Mouse (Mus musculus): ENCODE results near the gene Heatr1. TPM values are rescaled to one million over a fixed set of nuclear protein-coding genes. Genes with fewer than 3 reads are reported as not detected.
"Not testable (repeated sequence)": the region's sequence is repeated elsewhere in the genome, so short reads cannot be mapped to it uniquely, and the experiment has no call there.

The Heatr1 gene
- polyA plus RNA-seq, 1 experiment from 2014 or later = 35.9 TPM

DNA sequence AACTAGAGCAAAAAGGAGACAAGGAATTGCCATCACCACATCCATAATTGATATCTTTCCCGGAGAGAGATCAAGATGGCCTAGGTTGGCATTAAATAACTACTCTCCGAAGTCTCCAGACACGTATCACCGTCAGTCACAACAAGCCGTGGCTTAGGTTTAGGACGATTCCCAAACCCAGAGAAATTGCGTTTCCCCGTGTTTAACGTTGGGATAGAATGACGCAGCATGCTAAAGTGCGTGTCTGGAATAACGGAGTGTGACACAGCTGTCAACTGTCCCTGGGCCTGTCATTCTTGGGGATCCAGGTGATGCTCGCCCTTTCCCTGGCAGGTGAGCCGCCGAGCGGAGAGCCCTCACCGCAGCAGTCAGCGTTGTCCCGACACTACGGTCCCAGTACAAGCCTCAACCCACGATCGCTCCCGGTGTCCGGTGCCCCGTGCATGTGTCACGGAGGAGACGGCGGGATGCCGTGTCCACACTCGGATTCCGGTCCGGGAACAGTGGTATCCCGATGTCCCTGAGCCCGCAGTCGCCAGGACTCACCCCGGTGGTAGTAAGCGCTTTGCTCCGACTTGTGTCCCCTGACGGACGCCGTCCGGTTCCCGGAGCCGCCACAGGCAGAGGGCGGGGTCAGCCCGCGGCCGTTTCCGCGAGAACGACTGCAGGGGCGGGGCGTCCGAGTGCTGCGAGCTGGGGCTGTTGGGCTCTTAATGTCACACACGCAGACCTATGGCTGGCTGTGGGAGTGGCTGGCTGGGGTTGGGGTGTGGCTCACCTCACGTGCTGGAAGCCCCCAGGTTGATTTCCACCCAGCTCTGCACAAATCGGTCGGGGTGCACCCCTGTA is 66.3 kb downstream of the Heatr1 start:
- no peaks in the 10 kb centered on the region for H3K36me3 ChIP-seq (ENCODE audit: control insufficient read depth, insufficient read depth, low read length)
- ATAC-seq (ENCODE audit: insufficient read depth, low FRiP score, low TSS enrichment) (peak; percentile 97), DNase-seq (ENCODE audit: low spot score) (peak; percentile 92)
- peak overlapping the region; percentile 73 for H3K4me3 ChIP-seq (ENCODE audit: low read depth, low read length)
- peak overlapping the region; percentile 59 for H3K9ac ChIP-seq (ENCODE audit: low read length)
- H3K4me2 ChIP-seq (ENCODE audit: low read depth) = peak overlapping the region; percentile 69
- H3K9me3 ChIP-seq (ENCODE audit: control insufficient read depth, low read length) = no peaks in the 10 kb centered on the region
- H3K27me3 ChIP-seq (ENCODE audit: control insufficient read depth, insufficient read depth, low read length) = no peaks in the 10 kb centered on the region
- WGBS = 1% methylated on average over 58 of the region's 59 CpGs
- no peaks in the 10 kb centered on the region for H3K4me1 ChIP-seq (ENCODE audit: control insufficient read depth, insufficient read depth, low read length)
- H3K27ac ChIP-seq (ENCODE audit: low read depth, low read length) = no peak overlapping the region

DNA sequence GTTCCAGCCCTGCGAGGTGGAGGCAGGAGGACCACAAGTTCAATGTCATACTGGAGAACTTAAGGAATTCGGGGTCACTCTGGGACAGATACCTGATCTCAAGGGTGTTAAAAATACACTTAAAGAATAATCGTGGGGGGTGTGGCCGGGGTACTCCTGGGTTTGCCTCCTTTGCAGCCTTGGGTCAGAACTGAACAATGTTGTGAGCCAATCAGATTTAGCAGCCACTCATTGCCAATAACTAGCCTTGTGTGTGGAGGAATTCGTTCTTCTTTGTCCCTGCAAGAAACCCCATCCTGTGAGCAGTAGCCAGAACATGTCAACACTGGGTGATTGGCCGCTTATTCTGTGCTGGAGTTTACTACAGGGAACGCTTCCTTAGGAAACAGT is 66.9 kb downstream of the Heatr1 start:
- H3K9me3 ChIP-seq (ENCODE audit: control insufficient read depth, low read length) = no peaks in the 10 kb centered on the region
- H3K4me2 ChIP-seq (ENCODE audit: low read depth) = peak overlapping the region; percentile 69
- no peak for DNase-seq (ENCODE audit: low spot score)
- H3K36me3 ChIP-seq (ENCODE audit: control insufficient read depth, insufficient read depth, low read length) = no peaks in the 10 kb centered on the region
- H3K27ac ChIP-seq (ENCODE audit: low read depth, low read length) = no peak overlapping the region
- peak overlapping the region; percentile 59 for H3K9ac ChIP-seq (ENCODE audit: low read length)
- H3K4me3 ChIP-seq (ENCODE audit: low read depth, low read length) = peak overlapping the region; percentile 73
- WGBS = 3% methylated on average over 7 of the region's 7 CpGs
- no peaks in the 10 kb centered on the region for H3K27me3 ChIP-seq (ENCODE audit: control insufficient read depth, insufficient read depth, low read length)
- no peaks in the 10 kb centered on the region for H3K4me1 ChIP-seq (ENCODE audit: control insufficient read depth, insufficient read depth, low read length)
- ATAC-seq (ENCODE audit: insufficient read depth, low FRiP score, low TSS enrichment) = no peak; the same call in 1 of the 2 replicates

DNA sequence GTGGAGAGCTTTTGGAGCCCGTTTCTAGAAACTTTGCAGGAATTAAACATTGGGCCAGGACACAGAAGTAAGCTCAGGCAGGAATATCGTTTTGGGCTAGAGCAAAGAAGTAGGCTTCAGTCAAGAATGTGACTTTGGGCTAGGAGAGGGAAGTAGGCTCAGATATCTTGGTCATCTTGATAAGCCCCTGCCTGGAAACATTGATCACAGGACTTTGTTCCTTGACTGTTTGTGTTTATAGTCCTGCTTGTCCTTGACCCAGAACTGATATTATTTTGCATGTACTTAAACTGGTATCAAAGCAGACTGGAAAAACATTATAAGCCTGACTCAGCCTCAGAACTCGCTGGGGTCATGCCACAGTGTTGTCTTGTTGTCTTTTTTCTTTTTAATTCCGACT is 67.8 kb downstream of the Heatr1 start:
- H3K4me2 ChIP-seq (ENCODE audit: low read depth) = no peak overlapping the region
- H3K27ac ChIP-seq (ENCODE audit: low read depth, low read length) = no peak overlapping the region
- H3K36me3 ChIP-seq (ENCODE audit: control insufficient read depth, insufficient read depth, low read length) = no peaks in the 10 kb centered on the region
- H3K4me1 ChIP-seq (ENCODE audit: control insufficient read depth, insufficient read depth, low read length) = no peaks in the 10 kb centered on the region
- ATAC-seq (ENCODE audit: insufficient read depth, low FRiP score, low TSS enrichment) (no peak), DNase-seq (ENCODE audit: low spot score) (no peak)
- H3K9me3 ChIP-seq (ENCODE audit: control insufficient read depth, low read length) = no peaks in the 10 kb centered on the region
- no peak overlapping the region for H3K9ac ChIP-seq (ENCODE audit: low read length)
- H3K27me3 ChIP-seq (ENCODE audit: control insufficient read depth, insufficient read depth, low read length) = no peaks in the 10 kb centered on the region
- WGBS = 83% methylated on average over 4 of the region's 4 CpGs
- no peak overlapping the region for H3K4me3 ChIP-seq (ENCODE audit: low read depth, low read length)

DNA sequence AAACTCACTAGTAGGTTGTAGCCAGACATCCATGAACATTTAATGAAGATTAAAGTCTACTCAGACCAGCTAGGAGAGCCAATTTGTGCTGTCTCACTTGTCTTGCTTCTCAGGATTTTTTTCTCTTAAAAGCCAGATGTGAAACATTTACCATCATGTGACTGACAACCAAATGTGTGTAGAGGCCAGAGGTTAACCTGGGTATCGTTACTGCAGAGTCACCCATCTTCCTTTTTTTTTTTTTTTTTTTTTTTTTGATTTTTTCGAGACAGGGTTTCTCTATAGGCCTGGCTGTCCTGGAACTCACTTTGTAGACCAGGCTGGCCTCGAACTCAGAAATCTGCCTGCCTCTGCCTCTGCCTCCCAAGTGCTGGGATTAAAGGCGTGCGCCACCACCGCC is 69.3 kb downstream of the Heatr1 start:
- not testable (repeated sequence) for ATAC-seq (ENCODE audit: insufficient read depth, low FRiP score, low TSS enrichment)
- 82% methylated on average over 6 of the region's 6 CpGs for WGBS

DNA sequence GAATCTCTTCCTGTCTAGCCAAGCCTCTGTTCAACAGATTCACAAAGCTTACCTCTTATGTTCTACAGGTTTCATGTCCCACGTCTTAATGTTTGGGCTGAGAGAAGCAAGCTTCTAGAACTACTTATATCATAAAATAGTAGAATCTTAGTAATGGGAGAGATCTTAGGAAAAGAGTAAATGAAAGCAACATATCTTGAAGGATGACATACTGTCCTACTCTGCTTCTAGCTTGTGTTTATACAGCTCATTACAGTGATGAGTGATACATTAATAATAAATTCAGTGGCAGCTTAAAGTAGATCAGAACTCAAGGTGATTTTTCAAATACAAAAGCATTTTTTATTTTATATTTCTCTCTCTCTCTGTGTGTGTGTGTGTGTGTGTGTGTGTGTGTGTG is 70.0 kb downstream of the Heatr1 start, which contains the start of gene Lgals8:
Lgals8 (minus strand) TSS at position 101 of the 400 bp plus-strand sequence.
- H3K4me1 ChIP-seq (ENCODE audit: control insufficient read depth, insufficient read depth, low read length) = no peaks in the 10 kb centered on the region
- DNase-seq (ENCODE audit: low spot score) = no peak
- H3K27ac ChIP-seq (ENCODE audit: low read depth, low read length) = no peak within 1 kb of the TSS
- H3K9ac ChIP-seq (ENCODE audit: low read length) = no peak within 1 kb of the TSS
- no peaks in the 10 kb centered on the region for H3K36me3 ChIP-seq (ENCODE audit: control insufficient read depth, insufficient read depth, low read length)
- no peaks in the 10 kb centered on the region for H3K9me3 ChIP-seq (ENCODE audit: control insufficient read depth, low read length)
- H3K4me3 ChIP-seq (ENCODE audit: low read depth, low read length) = no peak within 1 kb of the TSS
- 87% methylated on average over 1 of the region's 1 CpGs for WGBS
- ATAC-seq (ENCODE audit: insufficient read depth, low FRiP score, low TSS enrichment) = no peak
- no peaks in the 10 kb centered on the region for H3K27me3 ChIP-seq (ENCODE audit: control insufficient read depth, insufficient read depth, low read length)
- H3K4me2 ChIP-seq (ENCODE audit: low read depth) = no peak within 1 kb of the TSS

More for the DNA sequence above, 69.3 kb downstream of the Heatr1 start:
- H3K36me3 ChIP-seq (ENCODE audit: control insufficient read depth, insufficient read depth, low read length); H3K4me2 ChIP-seq (ENCODE audit: low read depth); H3K4me1 ChIP-seq (ENCODE audit: control insufficient read depth, insufficient read depth, low read length); H3K27me3 ChIP-seq (ENCODE audit: control insufficient read depth, insufficient read depth, low read length); H3K4me3 ChIP-seq (ENCODE audit: low read depth, low read length); H3K27ac ChIP-seq (ENCODE audit: low read depth, low read length); H3K9ac ChIP-seq (ENCODE audit: low read length); H3K9me3 ChIP-seq (ENCODE audit: control insufficient read depth, low read length); DNase-seq (ENCODE audit: low spot score): not testable (repeated sequence)

DNA sequence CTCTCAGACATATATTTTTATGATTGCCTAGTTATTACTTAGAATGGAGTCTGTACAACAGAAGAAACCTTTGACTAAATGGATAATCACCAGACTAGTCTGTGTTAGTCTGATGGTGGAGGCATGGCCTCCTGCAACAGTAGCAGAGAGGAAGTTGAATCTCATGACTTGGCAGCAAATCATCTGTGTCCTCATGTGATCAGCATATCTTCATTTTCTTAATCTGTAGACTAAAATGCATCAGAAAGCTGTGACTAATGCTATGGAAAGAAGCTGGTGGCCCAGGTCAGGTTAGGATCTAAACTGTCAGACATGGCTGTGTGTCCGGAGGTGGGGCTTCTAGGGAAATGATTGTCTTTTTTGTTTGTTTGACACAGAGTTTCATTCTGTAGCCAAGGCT is 73.7 kb downstream of the Heatr1 start:
- WGBS = 86% methylated on average over 1 of the region's 1 CpGs
- no peaks in the 10 kb centered on the region for H3K9me3 ChIP-seq (ENCODE audit: control insufficient read depth, low read length)

DNA sequence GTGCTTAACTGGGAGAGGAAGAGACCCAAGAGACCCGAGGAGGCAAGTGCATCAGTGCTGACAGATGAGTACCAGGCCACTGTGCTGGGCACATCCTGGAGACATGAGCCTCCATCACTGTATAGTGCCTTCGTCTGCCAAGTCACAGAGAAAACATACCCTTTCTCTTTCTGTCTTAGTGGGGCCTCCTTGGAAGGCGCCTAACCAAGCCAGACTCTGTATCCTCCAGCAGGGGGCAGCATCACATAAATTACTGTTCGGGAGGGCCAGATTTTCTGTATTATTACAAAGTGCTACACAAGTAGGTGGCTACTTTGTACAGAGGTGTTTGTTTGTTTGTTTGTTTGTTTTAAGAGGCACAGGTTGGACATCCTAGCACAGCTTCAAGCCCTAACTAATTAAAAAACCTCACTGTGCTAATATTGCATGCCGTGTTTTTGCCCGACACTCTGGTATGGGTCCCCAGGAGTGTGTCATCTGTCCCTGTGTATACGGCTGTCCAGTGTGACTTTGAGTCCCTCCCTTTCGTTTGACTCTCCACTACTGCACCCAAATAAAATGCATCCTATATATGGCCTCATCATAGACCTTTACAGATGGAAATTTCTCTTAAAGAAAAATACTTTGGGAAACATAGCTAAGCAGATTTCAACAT is 79.0 kb downstream of the Heatr1 start:
- H3K9me3 ChIP-seq (ENCODE audit: control insufficient read depth, low read length) = no peaks in the 10 kb centered on the region
- H3K4me3 ChIP-seq (ENCODE audit: low read depth, low read length) = no peak overlapping the region
- DNase-seq (ENCODE audit: low spot score) = peak; percentile 80
- no peak overlapping the region for H3K9ac ChIP-seq (ENCODE audit: low read length)
- no peaks in the 10 kb centered on the region for H3K4me1 ChIP-seq (ENCODE audit: control insufficient read depth, insufficient read depth, low read length)
- ATAC-seq (ENCODE audit: insufficient read depth, low FRiP score, low TSS enrichment) = peak; percentile 65
- no peak overlapping the region for H3K4me2 ChIP-seq (ENCODE audit: low read depth)
- no peaks in the 10 kb centered on the region for H3K36me3 ChIP-seq (ENCODE audit: control insufficient read depth, insufficient read depth, low read length)
- H3K27ac ChIP-seq (ENCODE audit: low read depth, low read length) = no peak overlapping the region
- 40% methylated on average over 8 of the region's 8 CpGs for WGBS
- no peaks in the 10 kb centered on the region for H3K27me3 ChIP-seq (ENCODE audit: control insufficient read depth, insufficient read depth, low read length)

More for the DNA sequence above, 73.7 kb downstream of the Heatr1 start:
- DNase-seq (ENCODE audit: low spot score) = no peak
- Histone ChIP-seq H3K27me3 (ENCODE audit: control insufficient read depth, insufficient read depth, low read length) (no peaks in the 10 kb centered on the region), H3K4me1 (ENCODE audit: control insufficient read depth, insufficient read depth, low read length) (no peaks in the 10 kb centered on the region), H3K36me3 (ENCODE audit: control insufficient read depth, insufficient read depth, low read length) (no peaks in the 10 kb centered on the region), H3K4me3 (ENCODE audit: low read depth, low read length) (no peak overlapping the region), H3K4me2 (ENCODE audit: low read depth) (no peak overlapping the region), H3K9ac (ENCODE audit: low read length) (no peak overlapping the region), H3K27ac (ENCODE audit: low read depth, low read length) (no peak overlapping the region)
- no peak for ATAC-seq (ENCODE audit: insufficient read depth, low FRiP score, low TSS enrichment)

DNA sequence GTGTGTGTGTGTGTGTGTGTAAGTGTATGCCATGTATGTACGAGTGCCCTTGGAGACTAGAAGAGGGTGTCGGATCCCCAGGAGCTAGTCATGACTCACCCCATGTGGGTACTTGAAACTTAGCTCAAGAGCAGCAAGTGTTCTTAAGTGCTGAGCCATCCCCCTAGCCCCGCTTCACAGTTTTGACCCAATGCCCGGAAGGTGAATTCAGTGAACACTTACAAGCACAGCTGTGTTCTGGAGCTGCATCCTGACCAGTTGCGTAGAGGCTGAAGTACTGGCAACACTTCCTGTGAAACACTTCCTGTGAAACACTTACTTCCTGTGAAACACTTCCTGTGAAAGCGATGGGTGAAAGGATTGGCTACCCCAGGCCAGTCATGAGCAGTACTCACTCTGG is 80.4 kb downstream of the Heatr1 start:
- Histone ChIP-seq H3K4me3 (ENCODE audit: low read depth, low read length) (no peak overlapping the region), H3K9ac (ENCODE audit: low read length) (no peak overlapping the region), H3K4me2 (ENCODE audit: low read depth) (no peak overlapping the region), H3K27ac (ENCODE audit: low read depth, low read length) (no peak overlapping the region), H3K4me1 (ENCODE audit: control insufficient read depth, insufficient read depth, low read length) (no peaks in the 10 kb centered on the region), H3K27me3 (ENCODE audit: control insufficient read depth, insufficient read depth, low read length) (no peaks in the 10 kb centered on the region), H3K36me3 (ENCODE audit: control insufficient read depth, insufficient read depth, low read length) (no peaks in the 10 kb centered on the region), H3K9me3 (ENCODE audit: control insufficient read depth, low read length) (no peaks in the 10 kb centered on the region)
- ATAC-seq (ENCODE audit: insufficient read depth, low FRiP score, low TSS enrichment) = no peak
- DNase-seq (ENCODE audit: low spot score) = no peak
- WGBS = 94% methylated on average over 6 of the region's 6 CpGs

DNA sequence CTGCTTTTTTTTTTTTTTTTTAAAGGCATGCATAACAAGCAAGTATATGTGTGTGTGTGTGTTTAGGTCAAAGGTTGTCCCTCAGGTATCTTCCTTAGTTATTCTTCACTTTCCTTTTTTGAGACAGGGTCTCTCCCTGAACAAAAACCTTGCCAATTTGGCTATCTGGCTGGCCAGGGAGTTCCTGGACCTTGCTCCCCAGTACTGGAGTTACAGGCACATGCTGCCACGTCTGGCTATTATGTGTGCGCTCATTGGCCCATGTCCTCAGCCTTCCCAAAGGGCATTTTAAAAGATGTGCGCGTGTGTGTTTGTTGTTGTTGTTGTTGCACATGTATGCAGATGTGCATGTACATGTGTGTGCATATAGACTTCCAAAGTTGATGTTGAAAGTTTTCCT is 82.1 kb downstream of the Heatr1 start:
- Histone ChIP-seq H3K4me3 (ENCODE audit: low read depth, low read length) (no peak overlapping the region), H3K27me3 (ENCODE audit: control insufficient read depth, insufficient read depth, low read length) (no peaks in the 10 kb centered on the region), H3K9ac (ENCODE audit: low read length) (no peak overlapping the region), H3K36me3 (ENCODE audit: control insufficient read depth, insufficient read depth, low read length) (no peaks in the 10 kb centered on the region), H3K9me3 (ENCODE audit: control insufficient read depth, low read length) (no peaks in the 10 kb centered on the region), H3K4me2 (ENCODE audit: low read depth) (no peak overlapping the region), H3K4me1 (ENCODE audit: control insufficient read depth, insufficient read depth, low read length) (no peaks in the 10 kb centered on the region), H3K27ac (ENCODE audit: low read depth, low read length) (no peak overlapping the region)
- no peak for ATAC-seq (ENCODE audit: insufficient read depth, low FRiP score, low TSS enrichment)
- DNase-seq (ENCODE audit: low spot score) = no peak
- 90% methylated on average over 4 of the region's 4 CpGs for WGBS

Measured in neural tube, embryonic 11.5 days (tissue).